In genomic region chr7:109708961-109709382, GRCm38 (mm10) we compare ENCODE assay signal across 9 mouse cellular contexts. TPM values are rescaled to one million over a fixed set of nuclear protein-coding genes. Genes with fewer than 3 reads are reported as not detected.
DNase-seq lines count a peak whose midpoint lies in the region; ATAC-seq and TF ChIP-seq lines count a peak whose summit lies in the region.
"Had no signal": no experiment of that assay in that cellular context is flagged by ENCODE, and none has a peak within 500 bp of the region (broad histone marks: within the 10 kb centered on the region; RNA-seq: fewer than 3 reads in every experiment).

No protein-coding gene starts in this region.

- intact Hi-C loops in gastrocnemius, adult 2 months (cut with DNase I), result loop anchor here (5.0 kb wide), 2 partner anchors 83 to 373 kb away; no protein-coding TSS in a partner anchor
- intact Hi-C loops in left cerebral cortex, postnatal 25 days (cut with DNase I), result loop anchor here (1.0 kb wide), 1 partner anchor 183 kb away; no protein-coding TSS in a partner anchor

- no peak for TF ChIP-seq CTCF in gastrocnemius, adult 2 months (IDR thresholded peaks at IDR 0.05)

- peak; percentile 45 for DNase-seq in forebrain, embryonic 11.5 days (ENCODE audit: low spot score)
- DNase-seq in gastrocnemius, adult 2 months, result peak; percentile 75
- DNase-seq in kidney, adult 11 months, result peak; percentile 57
- DNase-seq in lung, postnatal 36 days, result peak; percentile 79
- DNase-seq in B cell, adult 2 months, result no peak
- DNase-seq in left cerebral cortex, postnatal 25 days (ENCODE audit: low spot score in 2 of 2), result no peak
- no peak for DNase-seq in thymus, postnatal 25 days

- ATAC-seq in forebrain, embryonic 11.5 days (replicated peaks; ENCODE audit: low FRiP score), result no peak
- no peak for ATAC-seq in forebrain, embryonic 13.5 days

- H3K27me3 ChIP-seq in forebrain, embryonic 11.5 days (ENCODE audit: control insufficient read depth, insufficient read depth, low read length), result no peaks in the 10 kb centered on the region
- no peaks in the 10 kb centered on the region for H3K27me3 ChIP-seq in forebrain, embryonic 13.5 days

- H3K4me2 ChIP-seq in forebrain, embryonic 11.5 days (ENCODE audit: low read depth, low read length, severe bottlenecking), result no peak overlapping the region
- no peak overlapping the region for H3K4me2 ChIP-seq in forebrain, embryonic 13.5 days

- H3K4me1 ChIP-seq in forebrain, embryonic 11.5 days (replicated peaks; ENCODE audit: control insufficient read depth, insufficient read depth, low read length), result no peaks in the 10 kb centered on the region
- H3K4me1 ChIP-seq in forebrain, embryonic 13.5 days, result 0 out of 2 replicates have a peak, but pooled peaks cover 5% of the 10 kb centered on the region

- no peak overlapping the region for H3K9ac ChIP-seq in forebrain, embryonic 11.5 days (ENCODE audit: low read length)
- H3K9ac ChIP-seq in forebrain, embryonic 13.5 days, result no peak overlapping the region

- no peak overlapping the region for H3K27ac ChIP-seq in forebrain, embryonic 11.5 days (ENCODE audit: low read depth, low read length)
- no peak overlapping the region for H3K27ac ChIP-seq in forebrain, embryonic 13.5 days
- H3K27ac ChIP-seq in gastrocnemius, adult 2 months, result peak overlapping the region; percentile 78

- 77% methylated on average over 3 of the region's 3 CpGs for WGBS in forebrain, embryonic 11.5 days
- 86% methylated on average over 3 of the region's 3 CpGs for WGBS in forebrain, embryonic 13.5 days

- H3K9me3 ChIP-seq in forebrain, embryonic 11.5 days (ENCODE audit: control insufficient read depth, low read length), result no peaks in the 10 kb centered on the region
- no peaks in the 10 kb centered on the region for H3K9me3 ChIP-seq in forebrain, embryonic 13.5 days (replicated peaks)

- no peaks in the 10 kb centered on the region; the same call in 1 of the 2 replicates for H3K36me3 ChIP-seq in forebrain, embryonic 11.5 days (ENCODE audit: control insufficient read depth, insufficient read depth, low read length)
- H3K36me3 ChIP-seq in forebrain, embryonic 13.5 days (ENCODE audit: poor library complexity, severe bottlenecking), result peaks cover 43% of the 10 kb centered on the region

- no peak overlapping the region for H3K4me3 ChIP-seq in forebrain, embryonic 11.5 days (ENCODE audit: low read depth, low read length)
- no peak overlapping the region for H3K4me3 ChIP-seq in forebrain, embryonic 13.5 days
- no peak overlapping the region for H3K4me3 ChIP-seq in gastrocnemius, adult 2 months
- H3K4me3 ChIP-seq: erythroblast, embryonic 14.5 days had no signal

RNA-seq across cellular contexts. Expression of gene Akip1, which starts 5.5 kb away (rescaled TPM):
- 18.3 and 19.6 TPM in 2 replicates for polyA plus RNA-seq in forebrain, embryonic 11.5 days (2014; fragmentation: Nextera tagmentation; extraction: Ambion mirVana)
- polyA plus RNA-seq in forebrain, embryonic 13.5 days (2015; fragmentation: Nextera tagmentation; extraction: Ambion mirVana), result 17.0 and 18.1 TPM in 2 replicates
- total RNA-seq in gastrocnemius, adult 2 months (2021), result 10 to 100 TPM; 10.3 to 17.8 TPM
- total RNA-seq in left cerebral cortex, postnatal 25 days (2021), result 1 to 10 TPM; 3.8 to 6.0 TPM

RNA-seq across cellular contexts. Expression of gene St5, which starts 5.6 kb away (rescaled TPM):
- 32.8 TPM in 2 replicates for polyA plus RNA-seq in forebrain, embryonic 11.5 days (2014; fragmentation: Nextera tagmentation; extraction: Ambion mirVana)
- polyA plus RNA-seq in forebrain, embryonic 13.5 days (2015; fragmentation: Nextera tagmentation; extraction: Ambion mirVana), result 12.0 and 13.0 TPM in 2 replicates
- 1 to 10 TPM; 6.8 to 7.7 TPM for total RNA-seq in gastrocnemius, adult 2 months (2021)
- 10 to 100 TPM; 14.1 to 15.1 TPM for total RNA-seq in left cerebral cortex, postnatal 25 days (2021)

RNA-seq across cellular contexts. Expression of gene BC051019, which starts 14.7 kb away (rescaled TPM):
- polyA plus RNA-seq in forebrain, embryonic 11.5 days (2014; fragmentation: Nextera tagmentation; extraction: Ambion mirVana), result not detected in 2 replicates
- 0.31 and 0.37 TPM in 2 replicates for polyA plus RNA-seq in forebrain, embryonic 13.5 days (2015; fragmentation: Nextera tagmentation; extraction: Ambion mirVana)
- total RNA-seq in gastrocnemius, adult 2 months (2021), result not detected
- total RNA-seq in left cerebral cortex, postnatal 25 days (2021), result not detected
- polyA plus RNA-seq: erythroblast, embryonic 14.5 days had no signal

RNA-seq across cellular contexts. Expression of gene Ascl3, which starts 22.6 kb away (rescaled TPM):
- 0.28 TPM in 1 of 2 replicates, not detected in the other for polyA plus RNA-seq in forebrain, embryonic 11.5 days (2014; fragmentation: Nextera tagmentation; extraction: Ambion mirVana)
- polyA plus RNA-seq in forebrain, embryonic 13.5 days (2015; fragmentation: Nextera tagmentation; extraction: Ambion mirVana), result not detected in 2 replicates
- not detected for total RNA-seq in gastrocnemius, adult 2 months (2021)
- total RNA-seq in left cerebral cortex, postnatal 25 days (2021), result not detected

RNA-seq across cellular contexts. Expression of gene Tmem9b, which starts 43.7 kb away (rescaled TPM):
- 45.7 and 47.1 TPM in 2 replicates for polyA plus RNA-seq in forebrain, embryonic 11.5 days (2014; fragmentation: Nextera tagmentation; extraction: Ambion mirVana)
- 62.8 and 67.0 TPM in 2 replicates for polyA plus RNA-seq in forebrain, embryonic 13.5 days (2015; fragmentation: Nextera tagmentation; extraction: Ambion mirVana)
- 10 to 100 TPM; 28.1 to 30.4 TPM for total RNA-seq in gastrocnemius, adult 2 months (2021)
- total RNA-seq in left cerebral cortex, postnatal 25 days (2021), result 10 to 100 TPM; 91.0 to 95.4 TPM

Comparison
In these comparisons a context has a peak if more than half of its experiments do, and no peak if none do; other contexts are left out.
1. DNase-seq: peak in forebrain, embryonic 11.5 days (single experiment), gastrocnemius, adult 2 months (single experiment), kidney, adult 11 months (single experiment) and lung, postnatal 36 days (single experiment); none in B cell, adult 2 months (0 of 2), left cerebral cortex, postnatal 25 days (0 of 2) and thymus, postnatal 25 days (single experiment).